Mouse (Mus musculus): ENCODE data around the gene Jph4. TPM values are rescaled to one million over a fixed set of nuclear protein-coding genes. Genes with fewer than 3 reads are reported as not detected.

The Jph4 gene
- polyA plus RNA-seq, 1 experiment from 2014 or later: 42.5 TPM

DNA sequence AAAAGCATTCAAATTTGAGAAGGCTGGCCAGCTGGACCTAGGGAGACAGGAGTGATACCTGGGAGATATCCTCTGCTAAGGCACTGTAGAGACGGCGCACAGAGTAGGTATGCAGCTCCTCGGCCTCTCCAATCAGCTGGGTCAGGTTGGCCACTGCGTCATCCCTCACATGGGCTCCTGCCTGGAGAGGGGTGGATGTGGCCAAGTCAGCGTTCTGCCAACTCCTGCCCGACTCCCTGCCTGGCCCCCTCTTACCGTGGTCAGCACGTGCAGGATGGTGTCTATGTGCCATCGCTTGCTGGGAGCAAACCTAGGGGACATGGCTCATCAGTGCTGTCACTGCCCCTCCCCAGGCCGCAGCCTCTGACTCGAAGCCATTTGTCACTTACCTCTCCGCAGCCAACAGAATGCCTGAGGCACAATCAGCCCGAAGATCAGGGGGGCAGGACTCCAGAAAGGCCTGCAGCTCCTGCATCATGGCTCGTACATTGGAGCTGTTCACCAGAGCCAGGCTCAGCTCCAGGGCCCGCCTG, 14.4 kb downstream of the Jph4 start:
- no peaks in the 10 kb centered on the region for H3K27me3 ChIP-seq (replicated peaks)

DNA sequence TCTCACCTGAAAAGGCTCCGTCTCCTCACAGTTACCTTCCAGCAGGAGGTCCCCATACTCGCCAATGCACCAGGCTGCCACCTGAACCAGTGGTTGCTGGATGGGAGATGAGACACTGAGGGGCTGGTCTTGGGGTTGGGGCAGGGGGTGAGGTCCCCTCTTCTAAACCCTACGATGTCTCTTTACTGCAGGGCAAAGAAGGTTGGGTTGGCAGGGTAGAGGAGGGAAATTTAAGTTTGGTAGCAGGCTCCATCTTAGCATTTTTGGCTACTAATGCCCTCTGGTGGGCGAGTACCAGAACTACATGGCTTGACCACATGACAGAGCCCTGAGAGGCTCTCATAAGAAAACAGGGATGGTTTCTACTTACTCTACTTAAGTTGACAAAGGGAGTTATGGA, 15.1 kb downstream of the Jph4 start:
- peaks cover 33% of the 10 kb centered on the region for H3K4me1 ChIP-seq
- 47% methylated on average over 4 of the region's 4 CpGs for WGBS
- no peak overlapping the region for H3K4me3 ChIP-seq
- H3K36me3 ChIP-seq (replicated peaks): 0 out of 2 replicates have a peak, but pooled peaks cover 3% of the 10 kb centered on the region
- no peaks in the 10 kb centered on the region for H3K9me3 ChIP-seq
- H3K27ac ChIP-seq: no peak overlapping the region
- no peak overlapping the region for H3K9ac ChIP-seq
- ATAC-seq (replicated peaks): no peak
- no peaks in the 10 kb centered on the region for H3K27me3 ChIP-seq (replicated peaks)
- no peak overlapping the region for H3K4me2 ChIP-seq

More for the DNA sequence above, 14.4 kb downstream of the Jph4 start:
- 88% methylated on average over 15 of the region's 15 CpGs for WGBS
- Histone ChIP-seq H3K9me3 (no peaks in the 10 kb centered on the region), H3K27ac (no peak overlapping the region), H3K4me3 (no peak overlapping the region), H3K4me2 (no peak overlapping the region), H3K4me1 (peaks cover 26% of the 10 kb centered on the region), H3K36me3 (replicated peaks) (0 out of 2 replicates have a peak, but pooled peaks cover 3% of the 10 kb centered on the region), H3K9ac (no peak overlapping the region)
- ATAC-seq (replicated peaks): no peak

DNA sequence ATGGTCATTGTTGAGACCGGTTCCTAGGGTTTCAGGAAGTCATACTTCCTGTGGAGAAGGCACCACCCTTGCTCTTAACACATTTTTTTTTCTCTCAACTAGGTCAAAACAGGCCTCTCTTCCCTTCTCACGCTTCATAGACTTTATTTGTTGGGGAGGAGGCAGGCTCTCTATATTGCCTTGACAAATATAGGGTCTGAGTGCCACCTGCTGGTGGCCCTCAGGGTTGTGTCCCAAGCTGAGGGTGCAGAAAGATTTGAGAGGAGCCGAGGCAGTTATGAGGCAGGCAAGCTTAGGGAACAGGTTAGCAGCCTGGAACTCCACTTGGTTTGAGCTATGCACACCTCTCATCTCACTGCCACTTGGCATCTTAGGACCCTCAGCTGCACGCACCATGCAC, 18.7 kb downstream of the Jph4 start:
- Histone ChIP-seq H3K9me3 (no peaks in the 10 kb centered on the region), H3K4me3 (no peak overlapping the region), H3K27me3 (replicated peaks) (no peaks in the 10 kb centered on the region), H3K9ac (no peak overlapping the region), H3K4me2 (no peak overlapping the region), H3K36me3 (replicated peaks) (0 out of 2 replicates have a peak, but pooled peaks cover 3% of the 10 kb centered on the region), H3K4me1 (peaks cover 31% of the 10 kb centered on the region), H3K27ac (peak overlapping the region; percentile 22; the same call in 1 of the 2 replicates)
- 54% methylated on average over 4 of the region's 4 CpGs for WGBS
- no peak for ATAC-seq (replicated peaks)

DNA sequence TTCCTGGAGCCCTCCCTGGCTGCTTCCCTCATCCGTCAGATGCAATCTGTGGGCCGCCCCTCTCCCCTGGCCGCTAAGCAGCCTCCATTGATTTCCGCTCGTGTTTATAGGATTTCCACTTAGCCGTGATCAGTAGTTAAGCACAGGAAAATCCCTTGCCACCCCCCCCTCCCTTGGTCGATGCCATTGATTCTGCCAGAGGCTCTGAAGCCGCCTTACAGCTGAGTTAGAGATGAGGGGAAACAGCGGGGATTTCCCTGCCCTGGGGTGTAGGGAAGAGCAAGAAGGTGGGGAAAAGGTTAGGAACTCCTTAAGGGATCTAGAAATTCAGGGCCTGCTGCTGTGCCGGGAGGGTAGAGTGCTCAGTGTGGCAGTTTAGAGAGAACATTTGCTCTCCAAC, 19.1 kb downstream of the Jph4 start:
- WGBS: 48% methylated on average over 10 of the region's 10 CpGs
- Histone ChIP-seq H3K4me2 (0 out of 2 replicates have a peak overlapping the region, but pooled peaks have one; percentile 16), H3K27ac (peak overlapping the region; percentile 22; the same call in 1 of the 2 replicates), H3K4me1 (peaks cover 31% of the 10 kb centered on the region), H3K9ac (peak overlapping the region; percentile 21; the same call in 1 of the 2 replicates), H3K36me3 (replicated peaks) (0 out of 2 replicates have a peak, but pooled peaks cover 3% of the 10 kb centered on the region), H3K27me3 (replicated peaks) (no peaks in the 10 kb centered on the region), H3K4me3 (no peak overlapping the region), H3K9me3 (no peaks in the 10 kb centered on the region)
- ATAC-seq (replicated peaks): no peak

DNA sequence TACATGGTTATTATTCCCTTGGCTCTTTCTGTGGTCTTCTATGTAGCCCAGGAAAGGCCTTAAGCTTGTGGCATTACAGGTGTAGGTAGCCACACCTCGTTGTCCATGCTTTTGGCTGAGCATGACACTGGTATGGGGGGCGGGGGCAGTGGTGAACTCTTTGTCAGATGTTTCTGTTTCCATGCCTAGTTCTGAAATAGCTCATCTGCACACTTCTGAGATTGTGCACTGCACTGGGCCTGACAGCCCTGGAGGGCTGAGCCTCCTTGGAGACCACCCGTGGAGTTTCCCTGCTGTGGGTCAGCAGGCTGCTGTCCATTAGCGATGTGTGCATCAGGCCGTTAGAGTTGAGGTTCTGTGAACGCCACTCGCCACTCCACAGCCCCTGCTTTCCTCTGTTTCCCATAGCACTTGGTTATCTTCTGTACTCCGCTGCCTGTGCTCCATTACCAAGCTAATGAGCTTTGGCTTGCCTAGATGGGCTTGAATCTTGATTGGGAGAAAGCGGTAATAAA, 20.1 kb downstream of the Jph4 start:
- no peak for ATAC-seq (replicated peaks)
- Histone ChIP-seq H3K27me3 (replicated peaks) (no peaks in the 10 kb centered on the region), H3K4me2 (peak overlapping the region; percentile 16; the same call in 1 of the 2 replicates), H3K9me3 (no peaks in the 10 kb centered on the region), H3K27ac (no peak overlapping the region), H3K9ac (peak overlapping the region; percentile 21; the same call in 1 of the 2 replicates), H3K4me1 (peaks cover 34% of the 10 kb centered on the region), H3K36me3 (replicated peaks) (0 out of 2 replicates have a peak, but pooled peaks cover 3% of the 10 kb centered on the region), H3K4me3 (no peak overlapping the region)
- 49% methylated on average over 9 of the region's 9 CpGs for WGBS

DNA sequence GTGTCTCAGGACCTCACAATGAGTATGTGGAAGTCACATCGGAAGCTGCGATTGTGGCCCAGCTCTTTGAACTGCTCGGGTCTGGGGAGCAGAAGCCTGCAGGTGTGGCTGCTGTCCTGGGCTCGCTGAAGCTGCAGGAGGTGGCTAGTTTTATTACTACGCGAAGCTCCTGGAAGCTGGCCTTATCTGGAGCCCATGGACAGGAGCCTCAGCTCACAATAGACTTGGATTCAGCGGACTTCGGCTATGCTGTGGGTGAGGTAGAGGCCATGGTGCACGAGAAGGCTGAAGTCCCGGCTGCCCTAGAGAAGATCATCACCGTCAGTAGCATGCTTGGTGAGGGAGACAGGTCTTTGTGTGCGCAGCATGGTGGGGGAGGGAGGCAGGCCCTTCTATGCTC, 21.1 kb downstream of the Jph4 start:
- 66% methylated on average over 12 of the region's 12 CpGs for WGBS
- ATAC-seq (replicated peaks): no peak
- H3K9me3 ChIP-seq: no peaks in the 10 kb centered on the region
- no peaks in the 10 kb centered on the region for H3K27me3 ChIP-seq (replicated peaks)
- peaks cover 38% of the 10 kb centered on the region for H3K4me1 ChIP-seq
- H3K36me3 ChIP-seq (replicated peaks): 0 out of 2 replicates have a peak, but pooled peaks cover 3% of the 10 kb centered on the region
- H3K4me2 ChIP-seq: peak overlapping the region; percentile 72
- H3K9ac ChIP-seq: peak overlapping the region; percentile 33; the same call in 1 of the 2 replicates
- H3K27ac ChIP-seq: 0 out of 2 replicates have a peak overlapping the region, but pooled peaks have one; percentile 97
- H3K4me3 ChIP-seq: peak overlapping the region; percentile 69

DNA sequence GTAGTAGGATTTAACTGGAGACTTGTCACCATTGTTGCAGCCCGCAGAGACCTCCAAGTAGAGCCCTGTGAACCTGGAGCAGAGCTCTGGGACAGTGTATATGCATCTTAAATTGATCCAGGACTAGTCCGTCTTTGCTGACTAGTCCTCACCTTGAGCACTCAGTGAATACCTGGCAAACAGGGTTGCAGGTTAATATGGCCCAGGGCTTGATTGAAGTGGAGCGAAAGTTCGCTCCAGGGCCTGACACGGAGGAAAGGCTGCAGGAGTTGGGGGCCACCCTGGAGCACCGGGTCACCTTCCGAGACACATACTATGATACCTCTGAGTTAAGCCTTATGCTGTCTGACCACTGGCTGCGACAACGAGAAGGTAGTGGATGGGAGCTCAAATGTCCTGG, 21.5 kb downstream of the Jph4 start:
- WGBS: 59% methylated on average over 9 of the region's 9 CpGs
- peak overlapping the region; percentile 97 for H3K27ac ChIP-seq
- no peaks in the 10 kb centered on the region for H3K27me3 ChIP-seq (replicated peaks)
- no peaks in the 10 kb centered on the region for H3K9me3 ChIP-seq
- peak overlapping the region; percentile 86 for H3K9ac ChIP-seq
- H3K4me3 ChIP-seq: peak overlapping the region; percentile 69
- ATAC-seq (replicated peaks): no peak
- H3K36me3 ChIP-seq (replicated peaks): 0 out of 2 replicates have a peak, but pooled peaks cover 3% of the 10 kb centered on the region
- peaks cover 42% of the 10 kb centered on the region for H3K4me1 ChIP-seq
- H3K4me2 ChIP-seq: peak overlapping the region; percentile 72

DNA sequence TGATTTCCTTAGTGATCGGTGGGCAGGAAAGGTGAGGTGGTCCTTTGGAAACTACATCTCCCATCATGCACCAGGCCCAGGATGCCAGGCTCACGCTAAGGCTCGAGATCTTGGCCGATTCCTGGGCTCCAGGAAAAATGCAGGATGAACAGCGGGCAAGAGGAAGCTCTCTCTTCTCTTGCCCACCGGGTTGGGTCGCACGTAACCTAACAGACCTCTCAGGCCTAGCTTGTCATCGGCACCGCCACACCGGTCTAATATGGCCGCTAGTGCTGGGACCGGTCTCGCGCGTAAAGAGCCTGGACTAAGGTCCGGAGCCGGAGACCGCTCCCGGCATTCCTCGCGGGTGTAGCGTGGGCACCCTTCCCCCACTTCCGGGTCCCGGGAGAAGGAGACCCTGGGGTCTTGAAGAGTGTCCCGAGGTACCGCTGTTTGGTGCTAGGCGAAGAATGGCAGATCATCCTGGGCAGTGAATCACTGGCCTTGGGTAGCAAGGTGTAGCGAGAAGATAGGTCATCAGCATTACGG, 22.0 kb downstream of the Jph4 start, which contains the start of gene Thtpa:
TSS of gene Thtpa (plus strand) at position 81 of the 528 bp plus-strand sequence.
- peak; percentile 49 for ATAC-seq (replicated peaks)
- Histone ChIP-seq H3K4me1 (peaks cover 47% of the 10 kb centered on the region), H3K36me3 (replicated peaks) (0 out of 2 replicates have a peak, but pooled peaks cover 3% of the 10 kb centered on the region), H3K27me3 (replicated peaks) (no peaks in the 10 kb centered on the region), H3K27ac (peak within 1 kb of the TSS; percentile 97), H3K4me2 (peak within 1 kb of the TSS; percentile 72), H3K9me3 (no peaks in the 10 kb centered on the region), H3K9ac (peak within 1 kb of the TSS; percentile 86), H3K4me3 (peak within 1 kb of the TSS; percentile 69)
- under 1% methylated on average over 30 of the region's 30 CpGs for WGBS

DNA sequence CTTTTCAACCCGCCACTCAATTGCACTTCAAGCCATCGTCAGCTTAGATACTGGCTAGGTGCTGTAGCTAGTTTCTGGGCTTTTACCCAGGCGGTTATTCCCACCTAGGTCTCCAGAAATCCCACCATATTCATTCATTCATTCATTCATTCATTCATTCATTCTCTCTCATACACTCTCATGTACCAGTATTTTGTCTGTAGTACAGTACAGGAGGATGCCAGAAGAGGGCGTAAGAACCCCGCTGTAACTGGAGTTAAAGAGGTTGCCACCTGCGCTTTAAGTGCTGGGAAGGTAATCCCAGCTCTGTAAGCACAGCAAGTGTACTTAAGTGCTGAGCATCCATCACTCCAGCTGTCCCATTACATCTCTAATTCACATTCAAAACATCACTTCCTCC, 22.8 kb downstream of the Jph4 start:
- no peaks in the 10 kb centered on the region for H3K9me3 ChIP-seq
- no peaks in the 10 kb centered on the region for H3K27me3 ChIP-seq (replicated peaks)
- no peak overlapping the region for H3K9ac ChIP-seq
- ATAC-seq (replicated peaks): no peak
- no peak overlapping the region; the same call in 1 of the 2 replicates for H3K4me3 ChIP-seq
- H3K36me3 ChIP-seq (replicated peaks): 0 out of 2 replicates have a peak, but pooled peaks cover 3% of the 10 kb centered on the region
- 41% methylated on average over 6 of the region's 6 CpGs for WGBS
- H3K4me1 ChIP-seq: peaks cover 56% of the 10 kb centered on the region
- H3K27ac ChIP-seq: peak overlapping the region; percentile 97; the same call in 1 of the 2 replicates
- peak overlapping the region; percentile 72; the same call in 1 of the 2 replicates for H3K4me2 ChIP-seq

DNA sequence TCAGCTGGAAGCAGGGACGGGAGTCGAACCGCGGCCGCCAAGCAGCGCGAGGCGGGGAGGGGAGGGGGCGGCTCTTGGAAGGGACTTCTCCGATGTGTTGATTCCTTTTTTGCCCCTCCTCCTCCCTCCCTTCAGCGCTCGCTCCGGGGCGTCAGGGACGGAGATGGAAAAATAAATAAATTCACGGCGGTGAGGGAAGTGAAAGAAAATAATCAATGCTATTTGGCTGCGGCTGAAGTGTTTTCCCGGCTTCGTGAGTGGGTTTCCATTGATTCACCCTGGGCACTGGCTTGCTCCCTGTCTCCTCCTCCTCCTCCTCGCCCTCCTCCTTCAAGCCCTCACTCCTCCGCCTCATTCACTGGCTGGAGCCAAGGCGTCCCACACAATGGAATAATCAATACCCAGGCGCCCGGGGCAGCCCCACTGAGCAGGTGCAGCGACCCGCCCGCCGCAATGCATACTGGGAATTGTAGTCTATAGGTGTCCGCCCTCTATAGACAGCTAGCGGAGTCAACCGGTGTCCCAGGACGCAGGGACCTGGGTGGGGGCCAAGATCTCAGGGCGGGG, 24.6 kb downstream of the Jph4 start, which contains the start of gene Zfhx2:
TSS of gene Zfhx2 (minus strand) at position 314 of the 567 bp plus-strand sequence.
- H3K4me1 ChIP-seq: peaks cover 67% of the 10 kb centered on the region
- peak within 1 kb of the TSS; percentile 93 for H3K27ac ChIP-seq
- peak within 1 kb of the TSS; percentile 81 for H3K4me2 ChIP-seq
- no peaks in the 10 kb centered on the region for H3K27me3 ChIP-seq (replicated peaks)
- H3K9me3 ChIP-seq: no peaks in the 10 kb centered on the region
- ATAC-seq (replicated peaks): peak; percentile 93
- peak within 1 kb of the TSS; percentile 67 for H3K4me3 ChIP-seq
- under 1% methylated on average over 34 of the region's 34 CpGs for WGBS
- peak within 1 kb of the TSS; percentile 83 for H3K9ac ChIP-seq
- no peaks in the 10 kb centered on the region for H3K36me3 ChIP-seq (replicated peaks)

DNA sequence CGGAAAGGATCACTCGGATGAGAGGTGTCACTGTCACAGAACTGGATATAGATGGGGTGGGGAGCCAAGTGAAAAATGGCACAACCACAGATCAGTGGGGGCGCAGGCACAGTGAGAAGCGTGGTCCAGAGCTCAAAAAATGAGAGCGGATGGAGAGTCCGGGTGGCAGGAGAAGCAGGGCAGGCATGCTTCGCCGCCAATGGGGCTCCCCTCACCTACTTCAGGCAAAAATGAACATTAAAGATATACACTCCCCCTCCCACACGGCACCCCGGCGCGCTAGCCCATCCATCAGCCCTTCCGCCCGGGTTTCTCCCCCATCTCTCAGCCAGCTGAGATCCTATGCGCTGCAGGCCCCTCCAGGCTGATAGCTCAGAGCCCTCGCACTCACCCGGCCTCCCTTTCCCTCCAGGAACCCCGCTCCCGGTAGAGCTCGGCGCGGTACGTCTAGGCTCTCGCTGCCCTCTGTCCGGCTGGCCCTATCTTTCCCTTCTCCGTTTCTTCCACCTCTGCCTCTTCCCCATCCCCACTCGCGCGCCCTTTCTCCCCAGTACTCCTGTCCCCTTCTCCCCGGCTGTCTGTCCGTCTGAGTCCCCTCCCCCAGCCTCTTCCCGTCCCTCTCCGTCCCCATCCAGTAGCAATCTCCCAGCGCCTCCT, 25.4 kb downstream of the Jph4 start:
- peak overlapping the region; percentile 83 for H3K9ac ChIP-seq

More for the DNA sequence above, 25.4 kb downstream of the Jph4 start:
- peak; percentile 13 for ATAC-seq (replicated peaks)
- Histone ChIP-seq H3K4me3 (peak overlapping the region; percentile 67), H3K9me3 (no peaks in the 10 kb centered on the region), H3K4me1 (peaks cover 66% of the 10 kb centered on the region), H3K27me3 (replicated peaks) (no peaks in the 10 kb centered on the region), H3K36me3 (replicated peaks) (no peaks in the 10 kb centered on the region), H3K4me2 (peak overlapping the region; percentile 81), H3K27ac (peak overlapping the region; percentile 93)
- 1% methylated on average over 34 of the region's 34 CpGs for WGBS

Measured in midbrain, embryonic 15.5 days (tissue).